Mouse (Mus musculus): Measurements from ENCODE around the gene Nacc2.

DNA sequence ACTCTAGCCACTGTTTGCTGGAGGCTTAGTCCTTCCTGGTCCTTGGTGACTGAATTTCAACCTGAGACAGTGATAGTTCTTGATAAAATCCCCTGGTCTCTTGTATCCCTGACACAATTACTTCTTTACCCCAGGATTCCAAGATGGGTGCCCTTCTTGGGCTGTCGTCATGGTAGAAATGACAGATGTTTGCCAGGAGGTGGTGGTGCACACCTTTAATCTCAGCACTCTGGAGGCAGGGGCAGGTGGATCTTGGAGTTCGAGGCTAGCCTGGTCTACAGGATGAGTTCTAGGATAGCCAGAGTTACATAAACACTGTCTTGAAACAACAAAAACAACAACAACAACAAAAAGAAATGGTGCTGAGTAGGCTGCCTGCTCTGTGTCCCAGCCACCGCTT is 20.0 kb upstream of the Nacc2 start:
- no peak for TF ChIP-seq EP300 (IDR thresholded peaks at IDR 0.05; ENCODE audit: low read depth)
- no peak for TF ChIP-seq CTCF (IDR thresholded peaks at IDR 0.05; ENCODE audit: low read depth)
